Mouse (Mus musculus) kidney, embryonic 14.5 days (tissue): ENCODE data around the gene Procr. TPM values are rescaled to one million over a fixed set of nuclear protein-coding genes. Genes with fewer than 3 reads are reported as not detected.

Experiments
- polyA plus RNA-seq: library from polyadenylated mRNA; unstranded; fragments of >200 nt; fragmentation: Nextera tagmentation; extraction: Ambion mirVana; gene quantifications from 2 replicates; pipeline ENCODE4 v1.2.1, GENCODE M21; 2014

The Procr gene
- polyA plus RNA-seq, 1 experiment from 2014 or later = 7.7 TPM

Other genes starting within 250 kb of the Procr start
- gene Acss2, start 233.2 kb upstream of the Procr start, polyA plus RNA-seq = 5.5 and 10.0 TPM in 2 replicates
- 1.1 and 1.9 TPM in 2 replicates for gene Ggt7, start 232.9 kb upstream of the Procr start, polyA plus RNA-seq
- gene Gss, start 158.3 kb upstream of the Procr start, polyA plus RNA-seq = 25.0 and 29.8 TPM in 2 replicates
- 0.96 and 2.1 TPM in 2 replicates for gene Myh7b, start 139.9 kb upstream of the Procr start, polyA plus RNA-seq
- 105 and 134 TPM in 2 replicates for gene Trpc4ap, start 58.7 kb upstream of the Procr start, polyA plus RNA-seq
- 27.4 and 36.0 TPM in 2 replicates for gene Edem2, start 21.6 kb upstream of the Procr start, polyA plus RNA-seq
- gene Gm17581, start 15.3 kb upstream of the Procr start, polyA plus RNA-seq = not detected in 2 replicates
- gene Mmp24, start 24.2 kb downstream of the Procr start, polyA plus RNA-seq = not detected in 2 replicates
- 7.8 and 11.4 TPM in 2 replicates for gene BC029722, start 68.3 kb downstream of the Procr start, polyA plus RNA-seq
- 187 and 202 TPM in 2 replicates for gene Eif6, start 75.8 kb downstream of the Procr start, polyA plus RNA-seq
- gene Fam83c, start 83.7 kb downstream of the Procr start, polyA plus RNA-seq = 0.07 TPM in 1 of 2 replicates, not detected in the other
- 56.3 and 66.3 TPM in 2 replicates for gene Uqcc1, start 179.2 kb downstream of the Procr start, polyA plus RNA-seq
- gene Gm15557, start 189.6 kb downstream of the Procr start, polyA plus RNA-seq = not detected in 2 replicates
- gene Gdf5, start 194.2 kb downstream of the Procr start, polyA plus RNA-seq = 0.19 and 0.53 TPM in 2 replicates
- gene Cep250, start 205.3 kb downstream of the Procr start, polyA plus RNA-seq = 14.1 and 24.4 TPM in 2 replicates